Mouse (Mus musculus): ENCODE measurements around the gene Clasp1.

DNA sequence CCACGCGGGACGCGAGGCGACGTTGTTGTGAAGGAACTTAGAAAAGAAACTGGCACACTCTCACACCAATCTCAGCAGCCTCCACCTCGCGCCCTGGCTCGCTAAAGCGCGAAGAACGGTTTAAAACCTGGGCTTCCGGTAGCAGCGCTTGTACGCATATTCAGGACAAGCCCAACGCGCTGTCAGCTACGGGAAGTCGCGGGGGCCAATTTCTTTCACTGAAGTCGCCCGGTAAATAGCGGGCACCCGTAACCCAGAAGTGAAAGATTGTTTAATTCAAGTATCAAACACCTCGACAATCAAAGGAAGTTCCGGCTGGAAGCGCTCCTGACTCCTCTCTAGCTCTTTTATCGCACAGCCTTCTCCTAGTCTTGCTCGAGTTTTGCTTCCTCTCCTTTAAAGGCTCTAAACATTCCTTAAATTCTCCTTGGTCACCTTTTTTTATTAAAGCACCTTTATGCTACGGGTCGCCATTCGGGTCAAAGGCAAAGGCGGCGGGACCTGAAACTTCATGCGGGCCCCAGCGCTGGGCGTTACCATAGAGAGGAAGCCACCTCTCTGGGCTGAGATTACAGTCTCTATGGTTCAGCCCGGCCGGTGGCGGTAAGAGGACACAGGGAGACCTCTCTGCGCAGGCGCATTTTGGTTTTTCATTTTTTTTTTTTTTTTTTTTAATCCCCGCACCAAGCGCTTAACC, at the start of gene Clasp1:
- TF ChIP-seq POLR2A (IDR thresholded peaks at IDR 0.05; ENCODE audit: low read depth, low read length): peak; percentile 58
- TF ChIP-seq CTCF (IDR thresholded peaks at IDR 0.05; ENCODE audit: extremely low read depth, insufficient read length, insufficient replicate concordance, low read depth, low read length): no peak

Measured in small intestine, adult 2 months (tissue).